Mouse (Mus musculus) left cerebral cortex, adult 6 months (tissue): ENCODE data around the gene Pip4p1. TPM values are rescaled to one million over a fixed set of nuclear protein-coding genes. Genes with fewer than 3 reads are reported as not detected.

Experiments used
- long read RNA-seq, 2 experiments: library from polyadenylated mRNA; unstranded; transcript quantifications; one replicate each; pipeline ENCODE4 v2.0.0; 2019 to 2020
- polyA plus RNA-seq: library from polyadenylated mRNA; unstranded; fragments of <200 nt; fragmentation: Nextera tagmentation; gene quantifications from 2 replicates; pipeline ENCODE4 v1.2.3, GENCODE M21; 2021

Gene Pip4p1
- 42.9 and 88.9 TPM in 2 replicates for polyA plus RNA-seq
- long read RNA-seq, experiment 1, transcript Pip4p1-201 (7 exons, 1,594 nt), result minor isoform, 33 of 110 reads
- long read RNA-seq, experiment 1, transcript Pip4p1-205 (7 exons, 2,755 nt), result major isoform, 53 of 110 reads
- long read RNA-seq, experiment 1, partial matches to known transcripts, result 6 of 110 reads
- long read RNA-seq, experiment 1, other reads (novel, unspliced or antisense), result 15 of 110 reads
- long read RNA-seq, experiment 2, transcript Pip4p1-201 (7 exons, 1,594 nt), result minor isoform, 6 of 55 reads
- long read RNA-seq, experiment 2, transcript Pip4p1-205 (7 exons, 2,755 nt), result major isoform, 27 of 55 reads
- long read RNA-seq, experiment 2, partial matches to known transcripts, result 7 of 55 reads
- long read RNA-seq, experiment 2, other reads (novel, unspliced or antisense), result 12 of 55 reads

DNA sequence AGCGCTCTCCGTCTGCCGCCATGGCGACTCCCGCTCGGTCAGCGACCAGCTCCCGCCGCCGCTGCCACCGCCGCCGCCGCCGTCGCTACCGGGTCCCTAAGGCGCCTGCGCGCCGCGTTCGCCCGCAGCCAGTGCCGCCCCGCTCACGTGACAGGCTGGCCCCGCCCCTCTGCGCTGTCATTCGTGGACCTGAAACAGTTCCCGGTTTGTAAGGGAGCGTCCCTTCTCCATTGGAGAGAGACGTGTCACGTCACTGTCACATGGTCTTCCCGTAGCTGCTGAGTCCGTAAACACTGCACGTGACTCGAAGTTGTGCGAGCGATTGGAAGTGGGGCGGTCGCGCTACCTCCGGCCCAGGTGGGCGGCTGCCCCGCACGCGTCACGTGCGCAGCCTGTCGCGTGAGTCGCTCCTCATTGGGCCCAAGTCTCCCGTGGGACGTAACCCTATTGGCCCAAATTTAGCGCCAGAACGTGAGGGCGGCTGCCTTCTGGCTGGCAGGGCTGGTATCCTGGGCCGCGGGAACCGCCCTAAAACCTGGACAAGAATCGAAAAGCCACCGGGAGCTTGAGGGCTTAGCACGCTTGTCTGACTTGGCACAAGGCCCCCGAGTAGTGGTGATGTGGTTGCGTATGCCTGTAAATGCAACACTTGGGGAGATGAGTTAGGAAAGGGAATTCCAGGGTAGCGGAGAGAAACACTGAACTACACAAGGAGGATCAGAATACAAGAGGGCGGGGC, at the start of gene Pip4p1, which contains the start of gene Pnp:
TSS of gene Pip4p1 (minus strand) at position 103 of the 739 bp plus-strand sequence.
TSS of gene Pnp (plus strand) at position 329 of the 739 bp plus-strand sequence.

GRCm38 (mm10) chr14:50955942-50956508, 25.4 kb upstream of the Pip4p1 start, which contains the start of gene Pnp2:
TSS of gene Pnp2 (plus strand) at chr14:50955992.

DNA sequence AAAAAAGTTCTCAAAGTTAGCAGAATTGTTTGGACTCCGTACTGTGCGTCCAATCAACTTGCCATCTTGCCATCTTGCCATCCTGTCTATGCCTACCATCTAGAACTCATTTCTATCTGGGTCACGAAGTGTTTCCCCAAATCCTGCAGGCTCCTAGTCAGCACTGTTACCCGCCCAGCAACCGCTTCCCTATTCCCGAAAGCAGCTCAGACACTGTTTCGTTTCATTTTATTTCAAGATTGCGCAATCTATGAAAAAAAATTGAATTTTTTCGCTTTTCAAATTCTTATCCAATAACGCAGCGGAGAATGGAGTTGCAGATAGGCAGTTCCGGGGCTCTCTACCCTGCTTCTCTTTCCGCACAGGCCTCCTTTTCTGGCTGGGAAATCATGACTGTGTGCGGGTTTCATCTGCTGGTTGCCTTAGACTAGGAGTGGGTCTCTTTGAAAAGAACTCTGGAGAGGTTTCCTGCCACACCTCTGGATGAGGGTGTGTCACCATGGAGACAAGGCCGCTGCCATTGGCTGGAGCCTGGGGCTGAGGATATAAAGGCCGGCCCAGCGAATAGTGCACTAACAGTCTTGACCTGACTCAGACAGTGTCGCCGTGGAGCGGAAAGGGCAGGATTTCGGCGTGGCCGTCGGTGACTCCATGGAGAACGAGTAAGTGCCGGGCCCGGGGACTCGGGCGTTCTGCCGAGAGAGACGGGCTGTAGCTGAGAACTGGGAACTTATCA, 13.4 kb upstream of the Pip4p1 start, which contains the start of gene Gm49342:
TSS of gene Gm49342 (plus strand) at position 586 of the 736 bp plus-strand sequence.

DNA sequence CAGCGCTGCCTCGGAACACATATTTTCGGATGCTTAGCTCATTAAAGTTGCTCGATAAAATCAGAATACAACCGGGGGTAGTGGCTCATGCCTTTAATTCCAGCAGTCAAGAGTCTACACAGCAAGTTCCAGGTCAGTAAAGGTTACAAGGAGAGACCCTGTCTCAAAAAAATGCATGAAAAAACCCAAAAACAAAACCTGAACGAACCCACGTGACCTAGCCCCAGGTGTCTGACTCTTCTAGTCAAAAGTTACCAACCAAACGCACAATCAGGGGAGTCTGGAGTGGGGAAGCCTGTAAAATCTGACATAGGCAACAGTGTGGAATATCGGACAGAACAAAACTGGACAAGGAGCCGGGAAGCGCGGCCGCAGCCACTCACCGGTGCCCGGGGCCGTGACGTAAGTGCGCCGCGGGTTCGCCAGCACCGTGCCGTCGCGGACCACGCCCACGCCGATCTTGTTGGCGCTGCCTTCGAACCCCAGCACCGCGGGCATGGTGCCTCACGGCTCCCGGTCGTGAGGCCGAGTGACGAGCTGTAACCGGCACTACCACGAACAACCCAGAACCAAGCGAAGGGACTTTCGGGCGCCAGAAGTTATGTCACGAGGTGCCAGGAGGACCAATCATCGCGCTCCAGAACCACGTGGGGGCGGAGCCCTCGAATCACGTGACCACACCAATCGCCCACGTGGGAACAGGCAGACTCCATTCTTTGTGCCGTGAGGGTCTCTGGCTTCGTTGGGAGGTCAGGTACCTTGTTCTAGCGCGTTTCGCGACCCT, 6.2 kb downstream of the Pip4p1 start, which contains the start of the genes Osgep and Apex1:
TSS of gene Osgep (minus strand) at position 613 of the 784 bp plus-strand sequence.
TSS of gene Apex1 (plus strand) at position 688 of the 784 bp plus-strand sequence.

DNA sequence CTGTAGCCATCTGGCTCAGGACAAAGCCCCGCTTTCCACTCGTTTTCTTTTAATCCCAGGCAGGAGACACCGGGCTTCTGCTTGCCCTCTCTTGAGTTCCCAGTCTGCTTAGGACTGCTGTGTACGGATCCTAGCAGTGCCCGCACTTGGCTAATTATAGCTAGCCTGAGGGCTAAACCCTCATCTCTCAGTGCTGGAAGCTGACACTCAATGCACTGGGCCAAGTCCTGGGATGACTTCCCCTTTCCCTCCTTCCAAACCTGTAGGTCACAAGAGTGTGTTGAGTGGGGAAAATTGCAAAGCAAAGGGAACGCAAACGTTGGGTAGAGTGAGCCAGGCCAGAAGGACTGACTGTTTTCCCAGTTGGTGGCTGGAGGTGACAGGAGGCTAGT, 33.3 kb downstream of the Pip4p1 start, which contains the start of gene Klhl33:
TSS of gene Klhl33 (minus strand) at position 134 of the 392 bp plus-strand sequence.

Other genes starting within 250 kb of the Pip4p1 start
- gene Olfr747, start 237.7 kb downstream of the Pip4p1 start, polyA plus RNA-seq, result not detected in 2 replicates
- not detected in 2 replicates for gene Olfr748, start 223.5 kb downstream of the Pip4p1 start, polyA plus RNA-seq
- not detected in 2 replicates for gene Olfr749, start 185.8 kb downstream of the Pip4p1 start, polyA plus RNA-seq
- gene Ttc5, start 145.3 kb downstream of the Pip4p1 start, polyA plus RNA-seq, result 45.5 and 53.6 TPM in 2 replicates
- not detected in 2 replicates for gene Ccnb1ip1, start 123.1 kb downstream of the Pip4p1 start, polyA plus RNA-seq
- 20.4 and 20.8 TPM in 2 replicates for gene Parp2, start 123.0 kb downstream of the Pip4p1 start, polyA plus RNA-seq
- 1.5 and 2.0 TPM in 2 replicates for gene Tep1, start 60.3 kb downstream of the Pip4p1 start, polyA plus RNA-seq
- gene Klhl33, start 33.3 kb downstream of the Pip4p1 start, polyA plus RNA-seq, result 0.61 and 0.65 TPM in 2 replicates
- 58.6 and 80.7 TPM in 2 replicates for gene Osgep, start 6.0 kb downstream of the Pip4p1 start, polyA plus RNA-seq
- gene Apex1, start 5.9 kb downstream of the Pip4p1 start, polyA plus RNA-seq, result 69.3 and 83.9 TPM in 2 replicates
- gene Pnp, start 226 bp upstream of the Pip4p1 start, polyA plus RNA-seq, result 7.8 and 10.7 TPM in 2 replicates
- gene Gm49342, start 13.7 kb upstream of the Pip4p1 start, polyA plus RNA-seq, result not detected in 2 replicates
- 1.5 and 2.1 TPM in 2 replicates for gene Pnp2, start 25.1 kb upstream of the Pip4p1 start, polyA plus RNA-seq
- 0.09 and 0.13 TPM in 2 replicates for gene Rnase10, start 76.9 kb upstream of the Pip4p1 start, polyA plus RNA-seq
- not detected in 2 replicates for gene Rnase9, start 111.0 kb upstream of the Pip4p1 start, polyA plus RNA-seq
- not detected in 2 replicates for gene Rnase11, start 119.3 kb upstream of the Pip4p1 start, polyA plus RNA-seq
- gene Rnase12, start 126.8 kb upstream of the Pip4p1 start, polyA plus RNA-seq, result not detected in 2 replicates
- not detected in 2 replicates for gene Olfr750, start 143.6 kb upstream of the Pip4p1 start, polyA plus RNA-seq
- 17.0 and 17.2 TPM in 2 replicates for gene Rnase4, start 160.2 kb upstream of the Pip4p1 start, polyA plus RNA-seq
- gene Ang, start 160.3 kb upstream of the Pip4p1 start, polyA plus RNA-seq, result 3.2 and 3.5 TPM in 2 replicates
- not detected in 2 replicates for gene Eddm3b, start 183.6 kb upstream of the Pip4p1 start, polyA plus RNA-seq
- 0.10 and 0.44 TPM in 2 replicates for gene Rnase6, start 193.1 kb upstream of the Pip4p1 start, polyA plus RNA-seq
- 1.2 and 1.7 TPM in 2 replicates for gene Rnase1, start 215.9 kb upstream of the Pip4p1 start, polyA plus RNA-seq
- gene Rnase2b, start 231.4 kb upstream of the Pip4p1 start, polyA plus RNA-seq, result not detected in 2 replicates